Mouse (Mus musculus) liver, embryonic 14.5 days (tissue): ENCODE results near the gene Rbp4. TPM values are rescaled to one million over a fixed set of nuclear protein-coding genes. Genes with fewer than 3 reads are reported as not detected.
A peak's percentile ranks its signal among the peaks of the same experiment; 100 is the strongest.

ENCODE experiments used
- ATAC-seq: fragments of 200-750 bp; cut with Nextera tagmentation; 2 replicates; pipeline ENCODE4 v1.8.0; 2017; ENCODE audit warnings: moderate number of reproducible peaks, mild to moderate bottlenecking, moderate library complexity; ENCODE audit not compliant: insufficient read depth
- DNase-seq, 3 experiments: peaks; one replicate each; pipeline ENCODE4 v3.0.0-alpha.2; 2012 to 2013; ENCODE audit warnings: low read depth in 3 of 3, low spot score in 3 of 3
- H3K27ac ChIP-seq: fragments of 300-500 bp; sonication (generic); 2 replicates; pipeline ENCODE4 v1.5.1; 2014; ENCODE audit warnings: moderate library complexity, mild to moderate bottlenecking, control low read depth, inconsistent platforms
- H3K27me3 ChIP-seq: fragments of 300-500 bp; sonication (generic); 2 replicates; pipeline ENCODE4 v1.6.1; 2014; ENCODE audit warnings: mild to moderate bottlenecking, low read length, moderate library complexity; ENCODE audit not compliant: control insufficient read depth, insufficient read depth
- H3K36me3 ChIP-seq: fragments of 300-500 bp; sonication (generic); replicated peaks from 2 replicates; pipeline ENCODE4 v1.6.1; 2014; ENCODE audit warnings: low read depth; ENCODE audit not compliant: control insufficient read depth, insufficient read depth
- H3K4me1 ChIP-seq, 2 experiments: fragments of 200-500 bp in 1 of 2; fragments of 300-500 bp in 1 of 2; sonication (generic) in 1 of 2; replicated peaks; 2 replicates each; pipeline ENCODE4 v1.6.1; 2012 to 2014; ENCODE audit warnings: antibody characterized with exemption in 1 of 2, inconsistent platforms in 1 of 2, low read length in 1 of 2; ENCODE audit not compliant: control insufficient read depth in 2 of 2, insufficient read depth in 2 of 2
- H3K4me2 ChIP-seq: fragments of 300-500 bp; sonication (generic); 2 replicates; pipeline ENCODE4 v1.6.1; 2014; ENCODE audit warnings: low read depth, mild to moderate bottlenecking, control low read depth, moderate library complexity
- H3K4me3 ChIP-seq, 2 experiments: fragments of 200-500 bp in 1 of 2; fragments of 300-500 bp in 1 of 2; sonication (generic) in 1 of 2; 2 replicates each; pipeline ENCODE4 v1.5.1; 2012 to 2014; ENCODE audit warnings: low read depth in 2 of 2, low read length in 2 of 2, mild to moderate bottlenecking in 2 of 2, control low read depth in 1 of 2, inconsistent platforms in 1 of 2, moderate library complexity in 1 of 2; ENCODE audit not compliant: insufficient read depth in 1 of 2
- H3K9ac ChIP-seq: fragments of 300-500 bp; sonication (generic); replicated peaks from 2 replicates; pipeline ENCODE4 v1.6.1; 2014; ENCODE audit warnings: mild to moderate bottlenecking, control low read depth, moderate library complexity
- H3K9me3 ChIP-seq: fragments of 300-500 bp; sonication (generic); 2 replicates; pipeline ENCODE4 v1.6.1; 2016; ENCODE audit warnings: low read length, mixed read lengths; ENCODE audit not compliant: control insufficient read depth
- CTCF ChIP-seq: IDR thresholded peaks from 2 replicates; pipeline ENCODE4 v1.5.1; 2016; ENCODE audit warnings: antibody characterized with exemption, low read depth, control low read depth
- EP300 ChIP-seq: IDR thresholded peaks from 2 replicates; pipeline ENCODE4 v1.6.1; 2016; ENCODE audit warnings: antibody characterized with exemption, low read depth
- WGBS: fragments of 180-500 bp; shearing (Covaris S2); extraction: QIAGEN DNeasy Blood & Tissue Kit; methylation state at CpG from one replicate; pipeline ENCODE4 v1.1.7; 2014; ENCODE audit not compliant: insufficient replicate concordance; 5-methylcytosine and 5-hydroxymethylcytosine counted together
- polyA plus RNA-seq, 2 experiments: library from polyadenylated mRNA; depleted of rRNA in 1 of 2; stranded (reverse) in 1 of 2; unstranded in 1 of 2; fragments of >200 nt; fragmentation: Nextera tagmentation in 1 of 2; extraction: Ambion mirVana in 1 of 2; gene quantifications; 2 replicates each; pipeline versions ENCODE4 v1.2.1 to v1.2.3; 2012 to 2014

Gene Rbp4
- 690 and 801 TPM in 2 replicates for polyA plus RNA-seq (2012; rRNA removed)
- 1,536 and 1,785 TPM in 2 replicates for polyA plus RNA-seq (2014; fragmentation: Nextera tagmentation; extraction: Ambion mirVana)

- Histone ChIP-seq H3K27ac (peak within 1 kb of the TSS; percentile 59), H3K4me3 (peak within 1 kb of the TSS; percentile 43 to 67)
- ATAC-seq = peak; percentile 27; the same call in 1 of the 2 replicates
Measured at GRCm38 (mm10) chr19:38125219-38125610, at the start of gene Rbp4. TSS of gene Rbp4 (minus strand) at chr19:38125281.

GRCm38 (mm10) chr19:38164633-38165032 lies 39.6 kb upstream of the Rbp4 start:
- H3K27me3 ChIP-seq = no peaks in the 10 kb centered on the region
- peak overlapping the region; percentile 15; the same call in 1 of the 2 replicates for H3K4me2 ChIP-seq
- no peak for DNase-seq
- no peak overlapping the region for H3K4me3 ChIP-seq
- TF ChIP-seq CTCF (no peak), EP300 (no peak)
- H3K27ac ChIP-seq = no peak overlapping the region
- H3K9ac ChIP-seq = no peak overlapping the region
- H3K4me1 ChIP-seq = peaks cover 0 to 5% of the 10 kb centered on the region in 2 experiments; a peak in 1 of 4 replicates
- H3K9me3 ChIP-seq = no peaks in the 10 kb centered on the region
- H3K36me3 ChIP-seq = no peaks in the 10 kb centered on the region
- WGBS = 22% methylated on average over 2 of the region's 2 CpGs
- ATAC-seq = no peak

More at GRCm38 (mm10) chr19:38125219-38125610, at the start of gene Rbp4:
- peak within 1 kb of the TSS; percentile 45 for H3K9ac ChIP-seq
- no peak for TF ChIP-seq EP300
- no peak for TF ChIP-seq CTCF
- no peaks in the 10 kb centered on the region for H3K9me3 ChIP-seq
- H3K4me1 ChIP-seq = 0 out of 4 replicates have a peak, but pooled peaks cover 0 to 2% of the 10 kb centered on the region in 2 experiments
- peaks cover 18% of the 10 kb centered on the region for H3K27me3 ChIP-seq
- DNase-seq = peak in 1 of 3 experiments; percentile 7
- H3K4me2 ChIP-seq = peak within 1 kb of the TSS; percentile 48
- no peaks in the 10 kb centered on the region for H3K36me3 ChIP-seq
- 36% methylated on average over 6 of the region's 6 CpGs for WGBS

GRCm38 (mm10) chr19:38161648-38162354 lies 36.7 kb upstream of the Rbp4 start:
- 59% methylated on average over 21 of the region's 21 CpGs for WGBS
- DNase-seq (peak; percentile 11 to 26 (median 12)), ATAC-seq (peak; percentile 60; the same call in 1 of the 2 replicates)
- H3K36me3 ChIP-seq = no peaks in the 10 kb centered on the region
- H3K9me3 ChIP-seq = no peaks in the 10 kb centered on the region
- peak overlapping the region; percentile 14 for H3K4me2 ChIP-seq
- peak overlapping the region; percentile 20; the same call in 1 of the 2 replicates for H3K27ac ChIP-seq
- peak overlapping the region in 1 of 2 experiments; percentile 45; a peak in 2 of 4 replicates for H3K4me3 ChIP-seq
- TF ChIP-seq CTCF (no peak), EP300 (no peak)
- H3K4me1 ChIP-seq = peaks cover 0 to 5% of the 10 kb centered on the region in 2 experiments; a peak in 1 of 4 replicates
- H3K27me3 ChIP-seq = no peaks in the 10 kb centered on the region
- no peak overlapping the region for H3K9ac ChIP-seq

GRCm38 (mm10) chr19:38156243-38156642 lies 31.2 kb upstream of the Rbp4 start:
- no peak for TF ChIP-seq EP300
- 0 out of 2 replicates have a peak, but pooled peaks have one; percentile 13 for TF ChIP-seq CTCF
- 73% methylated on average over 1 of the region's 1 CpGs for WGBS
- DNase-seq = no peak
- Histone ChIP-seq H3K4me2 (no peak overlapping the region), H3K27me3 (no peaks in the 10 kb centered on the region), H3K27ac (no peak overlapping the region), H3K9me3 (no peaks in the 10 kb centered on the region), H3K4me1 (no peaks in the 10 kb centered on the region; a peak in 1 of 4 replicates), H3K4me3 (no peak overlapping the region), H3K9ac (no peak overlapping the region), H3K36me3 (no peaks in the 10 kb centered on the region)
- ATAC-seq = no peak

GRCm38 (mm10) chr19:38143540-38144271 lies 18.6 kb upstream of the Rbp4 start:
- TF ChIP-seq EP300 = no peak
- TF ChIP-seq CTCF = no peak
- 24% methylated on average over 4 of the region's 4 CpGs for WGBS
- Histone ChIP-seq H3K4me3 (no peak overlapping the region), H3K27me3 (no peaks in the 10 kb centered on the region), H3K9ac (no peak overlapping the region), H3K4me1 (no peaks in the 10 kb centered on the region), H3K9me3 (no peaks in the 10 kb centered on the region), H3K4me2 (no peak overlapping the region), H3K36me3 (no peaks in the 10 kb centered on the region), H3K27ac (no peak overlapping the region)
- DNase-seq (no peak), ATAC-seq (no peak)
